Mouse (Mus musculus): ENCODE data around the gene Zfp871.
A peak's percentile ranks its signal among the peaks of the same experiment; 100 is the strongest.

Gene Zfp871

GRCm38 (mm10) chr17:32788094-32788559 is at the start of gene Zfp871:
TSS of gene Zfp871 (minus strand) at chr17:32788287.
- peak; percentile 95 for DNase-seq (ENCODE audit: low read depth)

DNA sequence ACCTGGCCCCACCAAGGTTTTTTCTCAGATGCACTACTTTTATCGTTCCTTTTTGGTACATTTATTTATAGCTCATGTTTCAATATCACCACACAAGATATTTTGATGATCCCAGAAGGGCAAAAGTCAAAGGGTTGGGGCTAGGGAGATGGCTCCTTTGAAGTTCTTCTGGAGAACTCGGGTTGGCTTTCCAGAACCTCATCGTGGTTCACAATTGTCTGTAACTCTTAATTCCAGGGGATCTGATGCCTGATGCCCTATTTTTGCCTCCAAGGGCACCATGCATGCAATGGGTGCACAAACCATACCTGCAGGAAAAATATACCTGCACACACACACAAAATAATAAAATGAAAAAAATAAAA is 42.3 kb upstream of the Zfp871 start:
- no peak for DNase-seq (ENCODE audit: low read depth)

GRCm38 (mm10) chr17:32829540-32830417 is 41.7 kb upstream of the Zfp871 start, which contains the start of gene Zfp799:
TSS of gene Zfp799 (minus strand) at chr17:32830261.
- DNase-seq (ENCODE audit: low read depth): peak; percentile 86

DNA sequence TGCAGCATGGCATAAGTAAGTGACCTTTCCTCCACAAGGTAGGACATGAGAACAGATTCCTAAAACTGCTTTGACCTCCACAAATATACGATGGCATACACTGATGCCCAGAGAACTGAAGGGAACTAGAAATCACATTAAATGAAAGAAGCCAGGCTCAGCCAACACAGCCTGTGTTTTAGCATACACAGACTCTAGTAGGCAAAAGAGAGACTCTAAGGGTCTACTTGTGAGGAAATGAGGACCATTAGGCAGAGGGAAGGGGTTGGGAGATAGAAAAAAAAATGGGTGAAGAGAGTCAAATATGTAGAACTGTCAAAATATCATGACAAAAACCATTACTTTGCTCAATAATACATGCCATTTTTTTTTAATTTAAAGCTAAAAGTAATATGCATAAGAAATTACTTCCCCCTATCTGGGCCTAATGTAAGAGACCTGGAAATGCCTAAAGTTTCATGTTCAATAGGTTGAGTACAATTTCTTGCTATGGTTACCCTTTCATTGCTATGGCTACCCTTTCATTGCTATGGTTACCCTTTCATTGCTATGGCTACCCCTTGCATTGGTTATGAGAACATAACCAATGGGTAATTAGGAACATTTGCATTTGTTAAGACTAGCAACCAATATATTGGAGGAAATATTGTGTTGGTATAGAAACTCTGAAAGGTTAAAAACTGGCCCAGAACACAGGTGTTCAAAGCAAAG is 28.1 kb upstream of the Zfp871 start:
- DNase-seq (ENCODE audit: low read depth): no peak

DNA sequence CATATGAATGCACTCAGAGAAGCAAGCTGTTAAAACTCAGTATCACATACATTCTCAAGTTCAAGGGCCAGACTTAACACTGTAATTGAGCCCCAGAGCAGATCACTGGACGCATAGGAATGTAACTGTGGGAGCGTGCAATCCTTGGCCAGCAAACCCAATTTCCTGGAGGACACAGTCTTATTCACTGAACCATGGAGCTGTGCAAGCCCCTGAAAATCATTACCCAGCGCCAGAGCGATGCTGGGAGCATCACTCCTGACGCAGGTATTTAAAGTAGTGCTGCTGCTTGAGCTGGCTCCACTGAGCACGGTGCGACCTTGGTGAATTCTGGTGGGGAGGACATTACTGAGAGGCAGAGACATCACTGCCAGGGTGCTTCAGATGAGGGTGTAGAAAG is 26.0 kb upstream of the Zfp871 start:
- DNase-seq (ENCODE audit: low read depth): no peak

- no peak for DNase-seq (ENCODE audit: low read depth)
These were observed 22.6 kb upstream of the Zfp871 start for GRCm38 (mm10) chr17:32810648-32811047.

DNA sequence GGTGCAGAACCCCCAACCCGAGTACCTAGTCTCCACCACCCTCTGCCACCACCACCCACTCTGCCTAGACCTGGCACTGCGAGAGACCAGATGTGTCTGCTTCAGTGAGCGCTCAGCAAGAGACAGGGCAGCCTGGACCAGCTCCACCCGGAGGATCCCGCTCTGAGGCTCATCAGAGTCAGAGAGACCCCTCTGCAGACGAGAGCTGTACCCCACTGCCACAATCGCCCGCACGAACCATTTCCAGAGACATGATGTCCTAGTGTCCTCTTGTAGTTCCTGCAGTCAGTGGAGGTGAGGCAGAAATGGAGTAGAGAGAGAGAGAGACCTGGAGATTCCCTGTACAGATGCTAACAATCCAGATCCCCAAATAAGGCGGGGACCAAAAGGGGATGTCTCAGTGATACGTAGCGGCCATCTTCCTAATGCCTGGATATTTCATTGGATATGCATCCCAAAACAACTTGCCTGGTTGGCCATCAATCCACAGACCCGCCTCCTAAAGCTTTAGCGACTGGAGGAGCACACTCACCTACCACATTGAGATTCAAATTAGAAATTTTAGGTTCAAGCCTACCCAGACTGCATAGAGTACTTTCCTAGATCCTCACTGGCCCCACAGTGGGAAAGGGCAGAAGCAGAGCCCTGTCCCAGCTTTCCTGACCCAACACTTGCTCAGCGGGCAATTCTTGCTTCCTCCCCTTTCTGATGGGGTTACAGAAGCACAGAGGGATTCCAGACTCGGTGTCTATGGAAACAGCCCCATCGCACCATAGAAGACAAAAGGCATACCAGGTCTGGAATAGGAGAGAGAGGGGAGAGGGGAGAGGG is 21.7 kb upstream of the Zfp871 start, which contains the start of gene Zfp811:
Gene Zfp811, minus strand, starts transcription at position 388 of the 831 bp plus-strand sequence.
- no peak for DNase-seq (ENCODE audit: low read depth)

- no peak for DNase-seq (ENCODE audit: low read depth)
These were observed 20.8 kb upstream of the Zfp871 start for GRCm38 (mm10) chr17:32808921-32809320.

DNA sequence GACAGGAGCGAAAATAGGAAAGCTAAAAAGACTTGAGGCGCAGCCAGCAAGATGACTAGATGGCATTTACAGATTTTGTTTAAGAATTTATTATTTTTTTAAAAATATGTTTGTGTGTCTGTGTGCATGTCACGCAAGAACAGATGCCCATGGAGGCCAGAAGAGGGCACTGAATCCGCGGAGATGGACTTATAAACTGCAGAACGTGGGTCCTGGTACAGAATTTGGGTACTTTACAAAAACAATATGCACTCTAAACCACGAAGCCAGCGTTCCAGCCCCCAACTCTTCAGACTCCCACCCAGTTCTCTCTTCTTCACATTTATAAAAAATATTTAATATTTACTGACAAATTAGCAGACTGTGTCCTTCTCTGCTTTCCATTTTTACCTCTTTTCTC is 1.2 kb upstream of the Zfp871 start:
- no peak for DNase-seq (ENCODE audit: low read depth)

- DNase-seq (ENCODE audit: low read depth): no peak
These were observed 489 bp upstream of the Zfp871 start for GRCm38 (mm10) chr17:32788576-32788975.

GRCm38 (mm10) chr17:32787436-32788093 is 522 bp downstream of the Zfp871 start:
- DNase-seq (ENCODE audit: low read depth): peak; percentile 53

DNA sequence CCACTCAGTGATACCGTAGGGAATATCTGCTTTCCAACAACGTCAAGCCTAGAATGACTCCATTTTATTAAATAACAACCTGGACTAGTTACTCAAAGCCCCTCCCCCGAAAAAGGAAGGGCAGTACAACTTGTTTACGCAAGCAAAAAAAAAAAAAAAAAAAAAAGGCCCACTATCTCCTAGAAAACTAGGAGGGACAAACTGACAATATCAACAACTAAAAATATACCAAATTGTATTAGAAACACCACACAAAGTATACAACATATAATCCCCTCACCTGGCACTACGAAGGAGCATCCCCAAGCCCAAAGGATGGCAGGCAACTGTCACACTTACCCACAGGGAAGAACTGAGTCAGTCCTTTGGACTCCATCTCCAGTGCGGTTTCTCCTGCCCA is 1.1 kb downstream of the Zfp871 start:
- peak; percentile 43 for DNase-seq (ENCODE audit: low read depth)

DNA sequence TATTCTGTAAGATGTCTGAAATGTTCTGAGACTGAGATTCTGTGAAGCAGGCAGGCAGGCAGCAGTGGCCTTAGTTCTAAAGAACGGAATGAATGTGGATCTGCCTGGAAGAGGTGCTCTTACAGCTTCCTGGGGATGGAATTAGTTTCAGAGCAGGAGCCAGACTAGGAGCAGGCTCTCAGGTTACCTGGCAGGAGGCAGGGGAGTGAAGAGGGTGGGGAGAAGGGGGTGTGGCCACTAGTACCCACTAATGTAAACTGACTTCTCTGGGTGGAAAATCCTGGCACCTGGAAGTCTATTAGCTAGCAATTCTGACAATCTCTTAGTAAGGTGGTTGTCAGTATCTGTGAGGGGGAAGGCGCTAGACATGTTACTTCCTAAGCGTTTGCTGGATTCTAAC is 2.4 kb downstream of the Zfp871 start:
- no peak for DNase-seq (ENCODE audit: low read depth)

GRCm38 (mm10) chr17:32777564-32777963 is 10.5 kb downstream of the Zfp871 start:
- no peak for DNase-seq (ENCODE audit: low read depth)

- DNase-seq (ENCODE audit: low read depth): peak; percentile 56
These were observed 16.9 kb downstream of the Zfp871 start for GRCm38 (mm10) chr17:32771213-32771612.

DNA sequence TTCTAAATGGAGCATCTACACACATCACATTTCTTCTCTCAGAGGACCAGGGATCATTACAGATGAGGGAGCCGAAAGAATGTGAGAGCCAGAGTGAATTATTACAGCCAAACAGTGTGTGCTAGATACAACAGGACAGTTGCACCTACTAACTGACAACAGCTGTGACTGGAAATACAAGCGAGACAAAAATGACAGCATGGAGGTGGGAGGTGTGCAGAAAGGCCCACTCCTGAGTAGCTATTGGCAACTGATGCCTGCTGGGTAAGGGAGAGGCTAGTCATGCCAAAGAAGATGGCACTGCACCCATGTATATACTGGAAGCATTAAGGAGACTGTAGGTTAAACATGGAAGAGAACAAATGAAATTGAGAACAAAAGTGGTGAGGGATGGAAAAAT is 21.7 kb downstream of the Zfp871 start:
- DNase-seq (ENCODE audit: low read depth): no peak

DNA sequence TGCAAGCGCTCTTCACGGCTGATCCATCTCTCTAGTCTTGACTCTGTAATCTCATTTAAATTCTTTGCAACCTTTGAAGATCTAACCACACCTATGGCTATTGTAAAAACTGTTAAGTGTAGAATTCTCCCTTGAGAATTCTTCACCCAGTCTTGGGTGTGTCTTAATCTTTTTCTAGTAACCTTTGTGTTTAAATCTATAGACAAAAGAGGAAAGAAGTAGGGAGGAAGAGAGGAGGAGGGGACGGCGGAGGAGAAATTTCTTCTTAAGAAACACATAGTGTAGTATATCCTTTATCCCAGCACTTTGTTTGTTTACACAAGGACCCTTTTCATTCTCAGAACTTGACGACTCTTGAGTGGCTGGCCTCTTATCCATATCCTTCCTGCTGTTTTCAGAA is 30.8 kb downstream of the Zfp871 start:
- no peak for DNase-seq (ENCODE audit: low read depth)

DNA sequence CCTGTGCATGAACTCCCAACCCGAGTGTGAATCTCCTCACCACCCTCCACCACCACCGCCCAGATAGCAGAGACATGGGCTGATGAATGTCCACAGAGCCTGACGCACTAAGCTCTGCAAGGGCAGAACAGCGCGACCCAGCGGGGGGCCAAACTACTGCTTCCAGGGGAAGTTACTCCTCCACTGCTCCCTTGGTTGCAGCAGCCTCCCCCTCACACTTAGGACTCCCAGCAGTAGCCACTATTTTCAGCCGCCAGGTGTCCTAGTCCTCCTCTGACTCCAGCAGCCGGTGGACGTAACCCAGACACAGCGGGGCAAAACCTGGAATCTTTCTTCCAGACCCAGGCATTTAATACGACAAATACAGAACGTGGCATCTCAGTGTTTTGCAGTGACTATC is 34.5 kb downstream of the Zfp871 start:
- no peak for DNase-seq (ENCODE audit: low read depth)

- no peak for DNase-seq (ENCODE audit: low read depth)
These were observed 35.2 kb downstream of the Zfp871 start for GRCm38 (mm10) chr17:32752813-32753360.

- no peak for DNase-seq (ENCODE audit: low read depth)
These were observed 37.5 kb downstream of the Zfp871 start for GRCm38 (mm10) chr17:32750611-32751010.

DNA sequence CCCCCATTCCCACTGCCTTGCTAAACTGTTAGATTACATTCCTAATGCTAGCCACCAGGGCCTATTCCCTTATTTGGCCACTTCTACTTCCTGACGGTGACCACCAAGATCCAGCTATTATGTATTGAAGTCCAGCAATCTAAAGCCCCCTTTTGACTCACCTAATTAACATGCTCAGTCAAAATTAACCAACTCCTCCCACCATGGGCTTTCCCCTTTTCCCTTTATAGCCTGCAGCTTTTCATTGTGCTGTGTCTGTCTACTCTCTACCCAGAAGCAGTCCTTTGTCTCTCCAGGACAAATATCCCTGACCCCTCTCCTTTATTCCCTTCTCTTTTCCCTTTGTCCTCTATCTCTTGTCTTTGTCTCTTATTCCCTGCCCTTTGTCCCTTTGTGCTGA is 47.0 kb downstream of the Zfp871 start:
- no peak for DNase-seq (ENCODE audit: low read depth)
